Mouse (Mus musculus) thymus, postnatal 4 days (tissue): ENCODE measurements around the gene Col4a4.

Experiments used
- DNase-seq: peaks from one replicate; pipeline ENCODE4 v3.0.0; 2021

Col4a4 gene

GRCm38 (mm10) chr1:82474461-82474961 lies 112.1 kb downstream of the Col4a4 start:
- DNase-seq = no peak

GRCm38 (mm10) chr1:82473467-82473866 lies 113.2 kb downstream of the Col4a4 start:
- DNase-seq = no peak

- DNase-seq = no peak
These were observed 116.0 kb downstream of the Col4a4 start for GRCm38 (mm10) chr1:82470516-82471225.

GRCm38 (mm10) chr1:82468872-82469271 lies 117.8 kb downstream of the Col4a4 start:
- no peak for DNase-seq

- DNase-seq = no peak
These were observed 121.3 kb downstream of the Col4a4 start for GRCm38 (mm10) chr1:82465321-82465853.

- no peak for DNase-seq
These were observed 125.6 kb downstream of the Col4a4 start for GRCm38 (mm10) chr1:82461041-82461440.

GRCm38 (mm10) chr1:82459926-82460325 lies 126.7 kb downstream of the Col4a4 start:
- DNase-seq = no peak

- DNase-seq = no peak
These were observed 127.3 kb downstream of the Col4a4 start for GRCm38 (mm10) chr1:82459350-82459749.

GRCm38 (mm10) chr1:82454031-82454430 lies 132.6 kb downstream of the Col4a4 start:
- DNase-seq = no peak

- DNase-seq = no peak
These were observed 134.6 kb downstream of the Col4a4 start for GRCm38 (mm10) chr1:82451927-82452651.

GRCm38 (mm10) chr1:82449851-82450250 lies 136.8 kb downstream of the Col4a4 start:
- no peak for DNase-seq

GRCm38 (mm10) chr1:82446049-82446448 lies 140.6 kb downstream of the Col4a4 start:
- DNase-seq = no peak

- no peak for DNase-seq
These were observed 143.1 kb downstream of the Col4a4 start for GRCm38 (mm10) chr1:82443517-82443916.

GRCm38 (mm10) chr1:82440123-82440522 lies 146.5 kb downstream of the Col4a4 start:
- no peak for DNase-seq

- no peak for DNase-seq
These were observed 149.4 kb downstream of the Col4a4 start for GRCm38 (mm10) chr1:82437273-82437672.

- no peak for DNase-seq
These were observed 153.0 kb downstream of the Col4a4 start for GRCm38 (mm10) chr1:82433649-82434005.

GRCm38 (mm10) chr1:82432919-82433648 lies 153.6 kb downstream of the Col4a4 start:
- DNase-seq = peak; percentile 60

- DNase-seq = no peak
These were observed 157.6 kb downstream of the Col4a4 start for GRCm38 (mm10) chr1:82429061-82429460.

GRCm38 (mm10) chr1:82427729-82428128 lies 158.9 kb downstream of the Col4a4 start:
- no peak for DNase-seq

- DNase-seq = no peak
These were observed 171.0 kb downstream of the Col4a4 start for GRCm38 (mm10) chr1:82415641-82416040.

GRCm38 (mm10) chr1:82414434-82415045 lies 172.1 kb downstream of the Col4a4 start:
- DNase-seq = no peak

- DNase-seq = no peak
These were observed 174.6 kb downstream of the Col4a4 start for GRCm38 (mm10) chr1:82412085-82412484.

GRCm38 (mm10) chr1:82411521-82411920 lies 175.1 kb downstream of the Col4a4 start:
- no peak for DNase-seq
